Mouse (Mus musculus) hindbrain, postnatal 0 days (tissue): ENCODE measurements at regions not wholly inside any gene's neighbourhood (a gene's known extent, or its start where the extent isn't known, plus 50 kb on each side); places are given as distances from the start of the nearest gene placed in this dataset.

ENCODE experiments used
- ATAC-seq: fragments of 200-750 bp; cut with Nextera tagmentation; 2 replicates; pipeline ENCODE4 v1.8.0; 2017; ENCODE audit warnings: mild to moderate bottlenecking, moderate TSS enrichment, moderate library complexity
- DNase-seq: peaks from one replicate; pipeline ENCODE4 v3.0.0-alpha.2; 2015; ENCODE audit warnings: low spot score
- H3K27ac ChIP-seq: fragments of 300-500 bp; sonication (generic); 2 replicates; pipeline ENCODE4 v1.5.1; 2014; ENCODE audit warnings: mild to moderate bottlenecking
- H3K27me3 ChIP-seq: fragments of 300-500 bp; sonication (generic); 2 replicates; pipeline ENCODE4 v1.6.1; 2014; ENCODE audit warnings: low read length, mixed read lengths; ENCODE audit not compliant: insufficient read depth
- H3K36me3 ChIP-seq: fragments of 300-500 bp; sonication (generic); 2 replicates; pipeline ENCODE4 v1.6.1; 2014; ENCODE audit warnings: low read length, mixed read lengths; ENCODE audit not compliant: insufficient read depth
- H3K4me1 ChIP-seq: fragments of 300-500 bp; sonication (generic); 2 replicates; pipeline ENCODE4 v1.6.1; 2014; ENCODE audit warnings: antibody characterized with exemption, low read length, mixed read lengths; ENCODE audit not compliant: insufficient read depth
- H3K4me2 ChIP-seq: fragments of 300-500 bp; sonication (generic); 2 replicates; pipeline ENCODE4 v1.6.1; 2014; ENCODE audit warnings: low read depth, mild to moderate bottlenecking, low read length, moderate library complexity, mixed read lengths
- H3K4me3 ChIP-seq: fragments of 300-500 bp; sonication (generic); 2 replicates; pipeline ENCODE4 v1.5.1; 2014; ENCODE audit warnings: low read length
- H3K9ac ChIP-seq: fragments of 300-500 bp; sonication (generic); replicated peaks from 2 replicates; pipeline ENCODE4 v1.6.1; 2014; ENCODE audit warnings: mild to moderate bottlenecking, low read length, moderate library complexity, mixed read lengths
- H3K9me3 ChIP-seq: fragments of 300-500 bp; sonication (generic); 2 replicates; pipeline ENCODE4 v1.6.1; 2016; ENCODE audit warnings: low read length, mixed read lengths
- CTCF ChIP-seq: IDR thresholded peaks from 2 replicates; pipeline ENCODE4 v1.5.1; 2016; ENCODE audit warnings: antibody characterized with exemption, control low read depth, low read depth
- WGBS: fragments of 180-500 bp; shearing (Covaris S2); extraction: QIAGEN DNeasy Blood & Tissue Kit; methylation state at CpG from one replicate; pipeline ENCODE4 v1.1.7; 2014; 5-methylcytosine and 5-hydroxymethylcytosine counted together

- no peak for ATAC-seq
- Histone ChIP-seq H3K4me2 (no peak overlapping the region), H3K4me1 (no peaks in the 10 kb centered on the region), H3K9ac (no peak overlapping the region), H3K4me3 (no peak overlapping the region), H3K36me3 (no peaks in the 10 kb centered on the region), H3K27me3 (no peaks in the 10 kb centered on the region), H3K9me3 (no peaks in the 10 kb centered on the region), H3K27ac (no peak overlapping the region)
- WGBS = 92% methylated on average over 7 of the region's 7 CpGs
- no peak for TF ChIP-seq CTCF
- no peak for DNase-seq
Observed at GRCm38 (mm10) chr1:57155869-57156268, 177.4 kb upstream of the Satb2 start.

DNA sequence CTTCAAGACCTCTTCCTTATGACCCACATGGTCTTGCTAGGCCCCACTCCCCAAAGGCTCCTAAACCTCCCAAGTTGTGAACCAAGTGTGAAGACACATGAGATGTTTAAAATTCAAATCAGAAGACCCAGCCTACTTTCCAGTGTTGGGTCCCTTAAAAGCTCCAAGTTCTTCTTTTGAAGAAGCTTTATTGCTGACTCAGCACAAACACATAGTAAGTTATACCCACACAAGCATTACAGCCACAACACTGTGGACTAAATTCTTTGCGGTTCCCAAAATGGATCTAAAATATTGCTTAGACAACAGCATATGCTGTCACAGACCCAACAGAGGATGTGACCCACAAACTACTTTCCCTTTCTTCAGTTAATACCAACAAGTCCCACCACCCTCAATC lies 186.0 kb upstream of the Satb2 start:
- H3K36me3 ChIP-seq = no peaks in the 10 kb centered on the region
- ATAC-seq (no peak), DNase-seq (no peak)
- no peak overlapping the region for H3K4me2 ChIP-seq
- H3K9ac ChIP-seq = no peak overlapping the region
- H3K4me3 ChIP-seq = no peak overlapping the region
- no peaks in the 10 kb centered on the region for H3K27me3 ChIP-seq
- H3K4me1 ChIP-seq = no peaks in the 10 kb centered on the region
- no peak overlapping the region for H3K27ac ChIP-seq
- no peak for TF ChIP-seq CTCF
- H3K9me3 ChIP-seq = no peaks in the 10 kb centered on the region
- WGBS = 95% methylated on average over 1 of the region's 1 CpGs

- DNase-seq = peak; percentile 55
- no peak overlapping the region for H3K9ac ChIP-seq
- no peaks in the 10 kb centered on the region for H3K36me3 ChIP-seq
- WGBS = 53% methylated on average over 10 of the region's 10 CpGs
- no peak overlapping the region for H3K27ac ChIP-seq
- H3K9me3 ChIP-seq = no peaks in the 10 kb centered on the region
- H3K4me2 ChIP-seq = no peak overlapping the region
- H3K4me1 ChIP-seq = no peaks in the 10 kb centered on the region
- H3K27me3 ChIP-seq = no peaks in the 10 kb centered on the region
- no peak overlapping the region for H3K4me3 ChIP-seq
- no peak for TF ChIP-seq CTCF
- ATAC-seq = no peak
Observed at GRCm38 (mm10) chr1:57174289-57174890, 195.9 kb upstream of the Satb2 start.

- ATAC-seq = no peak
- Histone ChIP-seq H3K9ac (no peak overlapping the region), H3K4me2 (no peak overlapping the region), H3K27me3 (no peaks in the 10 kb centered on the region), H3K4me1 (no peaks in the 10 kb centered on the region), H3K36me3 (no peaks in the 10 kb centered on the region), H3K4me3 (no peak overlapping the region), H3K27ac (no peak overlapping the region), H3K9me3 (no peaks in the 10 kb centered on the region)
- no peak for TF ChIP-seq CTCF
- no peak for DNase-seq
- WGBS = 91% methylated on average over 5 of the region's 5 CpGs
Observed at GRCm38 (mm10) chr1:57188796-57189319, 188.6 kb upstream of the 1700066M21Rik start.

DNA sequence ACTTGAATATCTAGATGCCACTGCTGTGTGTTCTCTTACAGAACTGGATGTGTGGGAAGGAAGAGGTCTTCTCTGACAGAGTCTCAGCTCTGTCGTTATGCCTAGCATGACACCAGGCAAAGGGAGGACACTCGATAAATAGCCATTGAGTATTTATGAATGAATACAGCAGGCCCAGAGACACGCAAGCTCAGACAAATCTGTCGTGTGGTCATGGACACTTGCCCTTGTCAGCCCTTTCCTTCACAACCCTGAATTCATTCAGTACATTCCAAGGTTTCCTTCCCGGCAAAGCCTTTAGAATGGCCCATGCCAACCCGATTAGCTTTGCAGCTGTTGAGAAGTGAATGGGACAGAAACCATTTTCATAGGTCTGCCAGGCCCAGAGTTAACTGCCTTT lies 176.1 kb upstream of the 1700066M21Rik start:
- no peak overlapping the region for H3K4me2 ChIP-seq
- 60% methylated on average over 6 of the region's 6 CpGs for WGBS

GRCm38 (mm10) chr1:57204331-57204730 lies 173.1 kb upstream of the 1700066M21Rik start:
- no peak for DNase-seq
- Histone ChIP-seq H3K27me3 (no peaks in the 10 kb centered on the region), H3K4me2 (no peak overlapping the region), H3K27ac (no peak overlapping the region), H3K4me3 (no peak overlapping the region), H3K4me1 (no peaks in the 10 kb centered on the region; the same call in 1 of the 2 replicates), H3K36me3 (no peaks in the 10 kb centered on the region), H3K9me3 (no peaks in the 10 kb centered on the region), H3K9ac (no peak overlapping the region)
- TF ChIP-seq CTCF = no peak
- WGBS = 63% methylated on average over 3 of the region's 3 CpGs
- ATAC-seq = no peak

More for the DNA sequence above, 176.1 kb upstream of the 1700066M21Rik start:
- no peaks in the 10 kb centered on the region for H3K9me3 ChIP-seq
- H3K36me3 ChIP-seq = no peaks in the 10 kb centered on the region
- no peak overlapping the region for H3K9ac ChIP-seq
- DNase-seq (no peak), ATAC-seq (no peak)
- no peak overlapping the region for H3K27ac ChIP-seq
- H3K4me3 ChIP-seq = no peak overlapping the region
- H3K4me1 ChIP-seq = no peaks in the 10 kb centered on the region; the same call in 1 of the 2 replicates
- no peak for TF ChIP-seq CTCF
- no peaks in the 10 kb centered on the region for H3K27me3 ChIP-seq
